Mouse (Mus musculus): Measurements from ENCODE around the gene Gusb. TPM values are rescaled to one million over a fixed set of nuclear protein-coding genes. Genes with fewer than 3 reads are reported as not detected.

Gusb gene
- total RNA-seq, 1 experiment from 2014 or later = 61.8 TPM

- ATAC-seq (replicated peaks; ENCODE audit: low read depth, poor library complexity, severe bottlenecking) = no peak
These were observed 24.3 kb upstream of the Gusb start for GRCm38 (mm10) chr5:130027134-130027533.

- ATAC-seq (replicated peaks; ENCODE audit: low read depth, poor library complexity, severe bottlenecking) = peak; percentile 91
These were observed 21.1 kb upstream of the Gusb start for GRCm38 (mm10) chr5:130023767-130024539.

- ATAC-seq (replicated peaks; ENCODE audit: low read depth, poor library complexity, severe bottlenecking) = no peak
These were observed 20.4 kb upstream of the Gusb start for GRCm38 (mm10) chr5:130023067-130023766.

GRCm38 (mm10) chr5:130022366-130022765 lies 19.5 kb upstream of the Gusb start:
- no peak for ATAC-seq (replicated peaks; ENCODE audit: low read depth, poor library complexity, severe bottlenecking)

- ATAC-seq (replicated peaks; ENCODE audit: low read depth, poor library complexity, severe bottlenecking) = no peak
These were observed 18.6 kb upstream of the Gusb start for GRCm38 (mm10) chr5:130021361-130021966.

GRCm38 (mm10) chr5:130019461-130019860 lies 16.6 kb upstream of the Gusb start:
- ATAC-seq (replicated peaks; ENCODE audit: low read depth, poor library complexity, severe bottlenecking) = no peak

- ATAC-seq (replicated peaks; ENCODE audit: low read depth, poor library complexity, severe bottlenecking) = no peak
These were observed 12.3 kb upstream of the Gusb start for GRCm38 (mm10) chr5:130015104-130015503.

GRCm38 (mm10) chr5:130010961-130011360 lies 8.1 kb upstream of the Gusb start:
- ATAC-seq (replicated peaks; ENCODE audit: low read depth, poor library complexity, severe bottlenecking) = no peak

- no peak for ATAC-seq (replicated peaks; ENCODE audit: low read depth, poor library complexity, severe bottlenecking)
These were observed 6.9 kb upstream of the Gusb start for GRCm38 (mm10) chr5:130009784-130010183.

GRCm38 (mm10) chr5:130008034-130008590 lies 5.3 kb upstream of the Gusb start:
- ATAC-seq (replicated peaks; ENCODE audit: low read depth, poor library complexity, severe bottlenecking) = no peak

- no peak for ATAC-seq (replicated peaks; ENCODE audit: low read depth, poor library complexity, severe bottlenecking)
These were observed 4.5 kb upstream of the Gusb start for GRCm38 (mm10) chr5:130007344-130007743.

- ATAC-seq (replicated peaks; ENCODE audit: low read depth, poor library complexity, severe bottlenecking) = no peak
These were observed 380 bp upstream of the Gusb start for GRCm38 (mm10) chr5:130003229-130003628.

GRCm38 (mm10) chr5:130001356-130001987 lies 1.4 kb downstream of the Gusb start:
- peak; percentile 34 for ATAC-seq (replicated peaks; ENCODE audit: low read depth, poor library complexity, severe bottlenecking)

- no peak for ATAC-seq (replicated peaks; ENCODE audit: low read depth, poor library complexity, severe bottlenecking)
These were observed 2.1 kb downstream of the Gusb start for GRCm38 (mm10) chr5:130000735-130001134.

- 0 out of 2 replicates have a peak, but pooled peaks have one; percentile 16 for ATAC-seq (replicated peaks; ENCODE audit: low read depth, poor library complexity, severe bottlenecking)
These were observed 3.8 kb downstream of the Gusb start for GRCm38 (mm10) chr5:129999097-129999496.

- ATAC-seq (replicated peaks; ENCODE audit: low read depth, poor library complexity, severe bottlenecking) = no peak
These were observed 5.1 kb downstream of the Gusb start for GRCm38 (mm10) chr5:129997700-129998099.

GRCm38 (mm10) chr5:129994989-129995388 lies 7.9 kb downstream of the Gusb start:
- no peak for ATAC-seq (replicated peaks; ENCODE audit: low read depth, poor library complexity, severe bottlenecking)

- no peak for ATAC-seq (replicated peaks; ENCODE audit: low read depth, poor library complexity, severe bottlenecking)
These were observed 9.5 kb downstream of the Gusb start for GRCm38 (mm10) chr5:129993374-129993773.

- ATAC-seq (replicated peaks; ENCODE audit: low read depth, poor library complexity, severe bottlenecking) = peak; percentile 55; the same call in 1 of the 2 replicates
These were observed 11.0 kb downstream of the Gusb start for GRCm38 (mm10) chr5:129991898-129992297.

GRCm38 (mm10) chr5:129989376-129989775 lies 13.5 kb downstream of the Gusb start:
- no peak for ATAC-seq (replicated peaks; ENCODE audit: low read depth, poor library complexity, severe bottlenecking)

All from common myeloid progenitor, adult 5-6 weeks (primary cell).